Mouse (Mus musculus): ENCODE measurements around the gene Ell.

Ell gene

GRCm38 (mm10) chr8:70506328-70507026 is 32.8 kb upstream of the Ell start, which contains the start of gene Rex1bd:
Rex1bd (minus strand) TSS chr8:70506752.
- peak; percentile 96 to 99 for DNase-seq (ENCODE audit: inconsistent age in 2 of 2, low spot score in 1 of 2)

DNA sequence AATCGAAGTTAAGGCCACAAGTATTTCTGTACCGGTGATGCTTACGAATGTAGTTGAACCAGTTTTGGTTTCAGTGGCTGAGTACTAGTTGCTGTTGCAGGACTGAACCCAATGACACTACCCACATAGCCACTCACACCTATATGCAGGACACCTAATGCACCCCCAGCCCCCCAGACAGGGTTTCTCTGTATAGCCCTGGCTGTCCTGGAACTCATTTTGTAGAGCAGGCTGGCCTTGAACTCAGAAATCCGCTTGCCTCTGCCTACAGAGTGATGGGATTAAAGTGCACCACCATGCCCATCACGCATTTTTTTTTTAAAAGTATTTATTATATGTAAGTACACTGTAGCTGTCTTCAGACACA is 32.2 kb upstream of the Ell start:
- peak in 1 of 2 experiments; percentile 62 for DNase-seq (ENCODE audit: inconsistent age in 2 of 2, low spot score in 1 of 2)

DNA sequence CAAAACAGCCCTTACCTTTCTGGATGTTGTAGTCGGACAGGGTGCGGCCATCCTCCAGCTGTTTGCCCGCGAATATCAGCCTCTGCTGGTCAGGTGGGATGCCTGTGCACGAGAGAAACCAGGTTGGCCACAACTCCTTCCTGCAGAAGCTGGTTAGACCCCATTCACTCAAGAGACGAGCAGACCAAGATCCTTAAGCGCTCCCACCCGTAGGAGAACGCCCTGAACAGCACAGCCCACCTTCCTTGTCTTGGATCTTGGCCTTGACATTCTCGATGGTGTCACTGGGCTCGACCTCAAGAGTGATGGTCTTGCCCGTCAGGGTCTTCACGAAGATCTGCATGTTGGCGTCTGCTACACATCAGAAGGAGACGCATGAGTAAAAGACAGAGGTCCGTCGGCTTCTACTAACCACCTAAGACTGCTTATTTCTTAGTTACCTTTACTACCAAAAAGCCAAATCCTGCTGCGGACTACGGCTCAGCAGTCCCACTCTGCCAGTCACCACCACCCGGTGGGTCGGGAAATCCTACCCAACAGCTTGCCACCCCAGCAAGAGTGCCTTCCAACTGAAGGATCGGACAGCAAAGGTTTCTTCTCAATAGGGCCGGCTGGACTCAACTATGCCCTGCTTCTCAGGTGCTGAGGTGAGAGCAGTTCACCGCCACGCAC is 29.8 kb upstream of the Ell start:
- peak in 1 of 2 experiments; percentile 60 for DNase-seq (ENCODE audit: inconsistent age in 2 of 2, low spot score in 1 of 2)

GRCm38 (mm10) chr8:70510228-70510915 is 28.9 kb upstream of the Ell start, which contains the start of gene Uba52:
Uba52 (minus strand) TSS chr8:70510801.
- peak; percentile 98 to 99 for DNase-seq (ENCODE audit: inconsistent age in 2 of 2, low spot score in 1 of 2)

GRCm38 (mm10) chr8:70511174-70511573 is 28.1 kb upstream of the Ell start:
- DNase-seq (ENCODE audit: inconsistent age in 2 of 2, low spot score in 1 of 2) = peak in 1 of 2 experiments; percentile 52

DNA sequence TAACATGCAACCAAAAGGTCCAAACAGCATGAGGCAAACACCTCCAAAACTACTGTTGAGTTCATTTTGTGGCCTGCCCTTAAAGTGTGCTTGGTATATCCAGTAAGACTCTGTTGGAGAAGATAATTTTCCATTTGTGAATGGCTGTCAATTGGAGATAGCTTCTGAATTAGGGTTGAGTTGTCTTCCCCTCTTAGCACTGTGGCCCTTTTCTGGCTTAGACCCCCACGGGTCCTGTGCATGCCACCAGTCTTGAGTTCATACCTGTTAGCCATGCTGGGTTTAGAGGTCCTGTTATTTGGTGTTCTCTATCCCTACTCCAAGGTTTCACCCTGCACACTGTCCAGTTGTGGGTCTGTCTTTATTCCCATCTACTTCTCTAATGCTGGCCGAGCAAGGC is 27.5 kb upstream of the Ell start:
- no peak for DNase-seq (ENCODE audit: inconsistent age in 2 of 2, low spot score in 1 of 2)

GRCm38 (mm10) chr8:70512253-70512903 is 26.9 kb upstream of the Ell start:
- no peak for DNase-seq (ENCODE audit: inconsistent age in 2 of 2, low spot score in 1 of 2)

GRCm38 (mm10) chr8:70513441-70513840 is 25.8 kb upstream of the Ell start:
- peak; percentile 77 to 86 for DNase-seq (ENCODE audit: inconsistent age in 2 of 2, low spot score in 1 of 2)

GRCm38 (mm10) chr8:70517940-70518643 is 21.2 kb upstream of the Ell start:
- no peak for DNase-seq (ENCODE audit: inconsistent age in 2 of 2, low spot score in 1 of 2)

DNA sequence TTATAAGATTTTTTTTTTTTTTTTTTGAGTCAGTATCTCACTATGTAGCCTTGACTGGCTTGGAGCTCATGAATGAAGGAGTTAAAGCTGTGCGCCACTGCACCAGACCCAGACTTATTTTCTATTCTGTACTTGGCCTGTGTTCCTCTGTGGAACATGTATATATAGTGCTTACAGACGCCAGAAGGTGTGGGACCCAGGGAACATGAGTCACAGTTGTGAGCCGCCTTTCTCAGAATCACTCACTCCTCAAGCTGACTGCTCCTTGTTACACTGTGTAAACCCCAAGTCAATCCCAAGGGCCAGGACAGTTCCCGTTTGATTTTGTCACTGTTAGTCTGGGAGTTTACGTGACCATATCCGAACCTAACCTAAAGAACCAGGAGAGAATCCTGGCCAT is 20.2 kb upstream of the Ell start:
- no peak for DNase-seq (ENCODE audit: inconsistent age in 2 of 2, low spot score in 1 of 2)

DNA sequence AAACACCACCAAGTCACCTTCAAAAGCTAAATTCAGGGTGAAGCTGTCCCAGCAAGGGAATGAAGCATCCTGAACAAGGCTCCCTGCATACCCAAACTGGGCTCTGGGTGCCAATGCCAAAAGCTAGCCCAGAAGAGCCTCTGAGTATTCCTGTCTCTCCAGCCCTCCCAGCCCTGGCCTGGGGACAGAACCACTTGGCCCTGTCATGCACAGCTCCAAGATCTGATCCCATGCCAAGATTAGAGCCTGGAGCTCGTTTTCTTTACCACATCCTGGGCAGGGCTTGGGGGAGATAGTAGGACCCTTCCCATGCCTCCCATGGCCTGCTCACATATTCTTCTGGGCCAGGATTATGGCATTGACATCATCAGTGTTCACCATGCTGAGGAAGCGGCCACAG is 19.7 kb upstream of the Ell start:
- DNase-seq (ENCODE audit: inconsistent age in 2 of 2, low spot score in 1 of 2) = no peak

DNA sequence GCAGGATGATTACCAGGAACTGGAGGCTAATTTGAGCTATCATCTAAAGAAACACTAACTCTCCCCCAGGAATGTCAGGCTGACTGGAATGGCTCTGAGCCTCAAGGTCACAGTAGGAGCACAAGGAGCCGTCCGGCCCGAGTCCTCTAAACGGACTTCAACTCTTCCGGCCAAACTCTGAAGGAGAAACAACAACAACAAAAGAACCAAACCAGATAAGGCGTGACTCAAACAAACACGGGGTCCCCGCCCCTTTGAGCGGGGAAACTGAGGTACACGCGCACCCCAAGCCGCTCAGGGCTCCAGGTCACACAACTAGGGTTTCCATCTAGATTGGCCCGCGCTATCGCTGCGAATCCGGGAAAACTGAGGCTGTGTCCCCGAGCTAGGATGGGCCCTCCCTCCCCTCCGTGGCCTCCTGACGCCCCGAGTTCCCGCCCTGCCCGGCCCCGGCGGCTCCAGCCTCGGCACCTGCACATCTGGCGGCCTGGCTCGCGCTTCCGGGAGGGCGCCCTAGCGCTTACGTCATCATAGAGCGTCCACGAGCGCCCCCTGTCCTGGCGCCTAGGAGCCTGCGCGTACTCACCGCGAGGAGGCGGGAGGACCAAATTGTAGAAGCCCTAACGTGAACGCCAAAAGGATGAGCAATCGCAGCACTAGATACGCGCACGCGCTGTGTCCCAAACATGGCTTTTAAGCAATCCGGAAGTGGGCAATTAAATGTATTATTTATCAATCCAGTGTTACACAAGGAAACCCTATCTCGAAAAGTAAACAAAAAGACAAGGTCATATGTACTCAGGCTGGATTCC is 16.5 kb upstream of the Ell start:
- peak; percentile 97 to 98 for DNase-seq (ENCODE audit: inconsistent age in 2 of 2, low spot score in 1 of 2)

DNA sequence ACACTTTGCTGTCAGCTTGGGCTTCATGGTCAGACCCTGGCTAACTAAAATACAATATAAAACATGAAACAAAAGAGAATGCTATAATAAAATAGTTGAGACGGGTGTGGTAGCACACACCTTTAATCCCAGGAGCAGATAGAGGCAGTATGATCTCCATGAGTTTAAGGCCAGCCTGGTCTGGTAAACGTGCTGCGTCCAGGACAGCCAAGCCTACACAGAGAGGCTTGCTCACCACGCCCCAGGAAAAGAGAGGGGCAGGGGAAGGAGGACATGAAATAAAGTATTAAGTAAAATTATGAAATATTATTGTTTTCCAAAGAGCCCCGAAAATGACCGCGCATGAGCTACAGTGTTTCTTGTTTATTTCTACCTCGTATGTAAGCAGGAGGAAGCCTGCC is 12.1 kb upstream of the Ell start:
- no peak for DNase-seq (ENCODE audit: inconsistent age in 2 of 2, low spot score in 1 of 2)

GRCm38 (mm10) chr8:70527512-70528181 is 11.6 kb upstream of the Ell start, which contains the start of the genes Fkbp8 and Kxd1:
Fkbp8 (plus strand) TSS chr8:70527724.
Kxd1 (minus strand) TSS chr8:70527956.
- peak; percentile 97 to 100 for DNase-seq (ENCODE audit: inconsistent age in 2 of 2, low spot score in 1 of 2)

DNA sequence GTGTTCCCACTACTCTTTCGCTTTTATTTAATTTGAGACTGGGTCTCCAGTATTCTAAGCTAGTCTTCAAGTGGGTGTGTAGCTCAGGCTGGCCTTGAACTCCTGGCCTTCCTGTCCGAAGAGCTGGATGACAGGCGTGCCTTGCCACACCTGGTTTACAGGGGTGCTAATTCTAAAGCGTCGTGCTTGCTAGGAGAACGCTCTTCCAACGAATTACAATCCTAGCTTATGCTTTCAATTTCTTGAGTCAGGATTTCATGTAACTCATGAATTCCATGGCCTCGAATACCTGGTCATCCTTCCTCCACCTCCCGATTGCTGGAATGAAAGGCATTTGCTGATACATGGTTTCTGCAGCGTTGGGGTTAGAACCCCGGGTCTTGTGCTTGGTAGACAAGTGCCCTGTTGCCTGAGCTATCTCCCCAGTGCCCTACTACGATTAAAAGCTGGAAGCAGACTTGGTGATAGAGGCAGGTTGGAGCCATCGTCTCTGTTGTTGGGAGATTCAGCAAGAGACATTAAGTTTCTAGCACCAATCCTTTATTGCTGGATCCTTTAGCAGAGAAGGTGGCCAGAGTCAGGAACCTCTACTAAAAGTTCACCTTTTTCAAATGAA is 11.0 kb upstream of the Ell start:
- DNase-seq (ENCODE audit: inconsistent age in 2 of 2, low spot score in 1 of 2) = peak in 1 of 2 experiments; percentile 65

DNA sequence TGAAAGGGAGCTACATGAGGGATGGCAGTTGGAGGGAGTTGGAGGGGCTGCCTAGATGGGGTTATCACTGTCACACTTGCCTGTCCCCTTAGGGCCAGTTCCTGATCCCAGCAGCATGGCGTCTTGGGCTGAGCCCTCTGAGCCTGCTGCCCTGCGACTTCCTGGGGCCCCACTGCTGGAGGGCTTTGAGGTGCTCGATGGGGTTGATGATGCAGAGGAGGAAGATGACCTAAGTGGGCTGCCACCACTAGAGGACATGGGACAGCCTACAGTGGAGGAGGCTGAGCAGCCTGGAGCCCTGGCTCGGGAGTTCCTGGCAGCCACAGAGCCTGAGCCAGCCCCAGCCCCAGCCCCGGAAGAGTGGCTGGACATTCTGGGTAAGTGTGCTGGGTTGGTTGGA is 10.0 kb upstream of the Ell start:
- no peak for DNase-seq (ENCODE audit: inconsistent age in 2 of 2, low spot score in 1 of 2)

- peak; percentile 84 to 85 for DNase-seq (ENCODE audit: inconsistent age in 2 of 2, low spot score in 1 of 2)
Measured at GRCm38 (mm10) chr8:70529741-70530161, 9.5 kb upstream of the Ell start.

DNA sequence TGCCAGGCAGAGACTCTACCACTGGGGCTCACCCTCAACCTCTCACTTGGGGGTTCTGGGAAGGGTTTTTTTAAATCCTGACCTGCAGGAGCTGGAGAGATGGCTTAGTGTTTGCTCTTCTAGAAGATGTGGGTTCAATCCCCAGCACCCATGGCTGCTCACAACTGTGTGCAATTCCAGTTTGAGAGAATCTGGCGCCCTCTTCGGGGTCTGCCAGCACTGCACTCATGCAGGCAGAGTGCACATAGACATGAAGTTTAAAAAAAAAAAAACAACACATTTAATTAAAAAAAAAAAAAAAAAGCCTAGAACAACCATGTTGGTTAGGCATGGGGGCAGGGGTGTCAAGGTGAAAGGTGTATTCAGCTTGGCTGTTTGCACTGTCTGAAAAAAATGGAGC is 8.9 kb upstream of the Ell start:
- no peak for DNase-seq (ENCODE audit: inconsistent age in 2 of 2, low spot score in 1 of 2)

- no peak for DNase-seq (ENCODE audit: inconsistent age in 2 of 2, low spot score in 1 of 2)
Measured at GRCm38 (mm10) chr8:70534281-70534680, 5.0 kb upstream of the Ell start.

Data from adrenal gland, adult (tissue).